Mouse (Mus musculus) stomach, embryonic 15.5 days (tissue): Measurements from ENCODE around the gene Nrde2. TPM values are rescaled to one million over a fixed set of nuclear protein-coding genes. Genes with fewer than 3 reads are reported as not detected.

ENCODE experiments used
- ATAC-seq: fragments of 200-750 bp; cut with Nextera tagmentation; 2 replicates; pipeline ENCODE4 v1.8.0; 2017; ENCODE audit warnings: low read depth, moderate number of reproducible peaks, moderate TSS enrichment; ENCODE audit not compliant: insufficient read depth, low FRiP score
- H3K27ac ChIP-seq: fragments of 300-500 bp; sonication (generic); 2 replicates; pipeline ENCODE4 v1.5.1; 2015; ENCODE audit warnings: mild to moderate bottlenecking, inconsistent platforms
- H3K27me3 ChIP-seq: fragments of 300-500 bp; sonication (generic); replicated peaks from 2 replicates; pipeline ENCODE4 v1.6.1; 2015; ENCODE audit warnings: inconsistent platforms
- H3K36me3 ChIP-seq: fragments of 300-500 bp; sonication (generic); 2 replicates; pipeline ENCODE4 v1.6.1; 2015; ENCODE audit warnings: inconsistent platforms
- H3K4me1 ChIP-seq: fragments of 300-500 bp; sonication (generic); 2 replicates; pipeline ENCODE4 v1.6.1; 2015; ENCODE audit warnings: inconsistent platforms
- H3K4me2 ChIP-seq: fragments of 300-500 bp; sonication (generic); 2 replicates; pipeline ENCODE4 v1.6.1; 2015; ENCODE audit warnings: mild to moderate bottlenecking, inconsistent platforms
- H3K4me3 ChIP-seq: fragments of 300-500 bp; sonication (generic); replicated peaks from 2 replicates; pipeline ENCODE4 v1.5.1; 2015; ENCODE audit warnings: inconsistent platforms
- H3K9ac ChIP-seq: fragments of 300-500 bp; sonication (generic); 2 replicates; pipeline ENCODE4 v1.6.1; 2015; ENCODE audit warnings: inconsistent platforms
- H3K9me3 ChIP-seq: fragments of 300-500 bp; sonication (generic); 2 replicates; pipeline ENCODE4 v1.6.1; 2016; ENCODE audit warnings: inconsistent platforms
- WGBS: fragments of 180-500 bp; shearing (Covaris S2); methylation state at CpG from one replicate; pipeline ENCODE4 v1.1.7; 2015; 5-methylcytosine and 5-hydroxymethylcytosine counted together
- polyA plus RNA-seq: library from polyadenylated mRNA; unstranded; fragments of >200 nt; fragmentation: Nextera tagmentation; extraction: Ambion mirVana; gene quantifications from 2 replicates; pipeline ENCODE4 v1.2.1, GENCODE M21; 2015

The Nrde2 gene
- polyA plus RNA-seq: 10.3 and 12.2 TPM in 2 replicates

GRCm38 (mm10) chr12:100159261-100159975 is at the start of gene Nrde2:
Nrde2 (minus strand) TSS chr12:100159653.
- WGBS: under 1% methylated on average over 26 of the region's 26 CpGs
- no peaks in the 10 kb centered on the region for H3K27me3 ChIP-seq
- H3K9ac ChIP-seq: peak within 1 kb of the TSS; percentile 30; the same call in 1 of the 2 replicates
- peak within 1 kb of the TSS; percentile 56 for H3K4me2 ChIP-seq
- peak within 1 kb of the TSS; percentile 59 for H3K4me3 ChIP-seq
- no peaks in the 10 kb centered on the region for H3K9me3 ChIP-seq
- no peaks in the 10 kb centered on the region for H3K36me3 ChIP-seq
- H3K4me1 ChIP-seq: peaks cover 4% of the 10 kb centered on the region; the same call in 1 of the 2 replicates
- ATAC-seq: peak; percentile 99
- H3K27ac ChIP-seq: peak within 1 kb of the TSS; percentile 76

- Histone ChIP-seq H3K27me3 (no peaks in the 10 kb centered on the region), H3K36me3 (peaks cover 55% of the 10 kb centered on the region), H3K27ac (no peak overlapping the region), H3K9ac (no peak overlapping the region), H3K4me1 (peaks cover 24% of the 10 kb centered on the region), H3K4me2 (no peak overlapping the region), H3K4me3 (no peak overlapping the region), H3K9me3 (no peaks in the 10 kb centered on the region)
- WGBS: 86% methylated on average over 5 of the region's 5 CpGs
- no peak for ATAC-seq
Measured at GRCm38 (mm10) chr12:100206926-100207325, 47.5 kb upstream of the Nrde2 start.

- no peaks in the 10 kb centered on the region for H3K27me3 ChIP-seq
- no peak overlapping the region for H3K27ac ChIP-seq
- H3K9ac ChIP-seq: no peak overlapping the region
- H3K4me1 ChIP-seq: peaks cover 22% of the 10 kb centered on the region
- no peaks in the 10 kb centered on the region for H3K9me3 ChIP-seq
- ATAC-seq: no peak
- H3K4me3 ChIP-seq: no peak overlapping the region
- 60% methylated on average over 3 of the region's 3 CpGs for WGBS
- peaks cover 55% of the 10 kb centered on the region for H3K36me3 ChIP-seq
- no peak overlapping the region for H3K4me2 ChIP-seq
Measured at GRCm38 (mm10) chr12:100206521-100206920, 47.1 kb upstream of the Nrde2 start.

- H3K9ac ChIP-seq: no peak overlapping the region
- H3K4me3 ChIP-seq: no peak overlapping the region
- 89% methylated on average over 8 of the region's 8 CpGs for WGBS
- H3K27ac ChIP-seq: no peak overlapping the region
- peaks cover 55% of the 10 kb centered on the region for H3K36me3 ChIP-seq
- no peak for ATAC-seq
- no peaks in the 10 kb centered on the region for H3K9me3 ChIP-seq
- H3K4me1 ChIP-seq: peaks cover 16% of the 10 kb centered on the region
- H3K4me2 ChIP-seq: no peak overlapping the region
- no peaks in the 10 kb centered on the region for H3K27me3 ChIP-seq
Measured at GRCm38 (mm10) chr12:100205156-100205555, 45.7 kb upstream of the Nrde2 start.

- WGBS: 64% methylated on average over 3 of the region's 3 CpGs
- ATAC-seq: no peak
- no peak overlapping the region for H3K27ac ChIP-seq
- peaks cover 43% of the 10 kb centered on the region for H3K36me3 ChIP-seq
- H3K4me2 ChIP-seq: no peak overlapping the region
- H3K4me1 ChIP-seq: peaks cover 17% of the 10 kb centered on the region; the same call in 1 of the 2 replicates
- no peak overlapping the region for H3K9ac ChIP-seq
- no peaks in the 10 kb centered on the region for H3K27me3 ChIP-seq
- H3K4me3 ChIP-seq: no peak overlapping the region
- no peaks in the 10 kb centered on the region for H3K9me3 ChIP-seq
Measured at GRCm38 (mm10) chr12:100203759-100204158, 44.3 kb upstream of the Nrde2 start.

GRCm38 (mm10) chr12:100201838-100202237 is 42.4 kb upstream of the Nrde2 start:
- H3K9ac ChIP-seq: no peak overlapping the region
- peaks cover 18% of the 10 kb centered on the region; the same call in 1 of the 2 replicates for H3K4me1 ChIP-seq
- no peaks in the 10 kb centered on the region for H3K27me3 ChIP-seq
- peak overlapping the region; percentile 82 for H3K4me2 ChIP-seq
- H3K27ac ChIP-seq: no peak overlapping the region
- H3K9me3 ChIP-seq: no peaks in the 10 kb centered on the region
- H3K36me3 ChIP-seq: peaks cover 37% of the 10 kb centered on the region
- peak overlapping the region; percentile 95 for H3K4me3 ChIP-seq
- 0 out of 2 replicates have a peak, but pooled peaks have one; percentile 29 for ATAC-seq
- 1% methylated on average over 13 of the region's 13 CpGs for WGBS

GRCm38 (mm10) chr12:100201363-100201711 is 41.9 kb upstream of the Nrde2 start:
- Histone ChIP-seq H3K27ac (peak overlapping the region; percentile 92; the same call in 1 of the 2 replicates), H3K9ac (no peak overlapping the region), H3K4me3 (peak overlapping the region; percentile 95), H3K9me3 (no peaks in the 10 kb centered on the region), H3K36me3 (peaks cover 33% of the 10 kb centered on the region), H3K4me1 (peaks cover 18% of the 10 kb centered on the region; the same call in 1 of the 2 replicates), H3K4me2 (peak overlapping the region; percentile 82), H3K27me3 (no peaks in the 10 kb centered on the region)
- no peak for ATAC-seq
- WGBS: 21% methylated on average over 4 of the region's 4 CpGs

- Histone ChIP-seq H3K9me3 (no peaks in the 10 kb centered on the region), H3K27ac (peak overlapping the region; percentile 92), H3K9ac (peak overlapping the region; percentile 96), H3K4me1 (peaks cover 18% of the 10 kb centered on the region; the same call in 1 of the 2 replicates), H3K27me3 (no peaks in the 10 kb centered on the region), H3K4me2 (peak overlapping the region; percentile 82), H3K4me3 (peak overlapping the region; percentile 95), H3K36me3 (peaks cover 28% of the 10 kb centered on the region)
- 5% methylated on average over 29 of the region's 29 CpGs for WGBS
- ATAC-seq: 0 out of 2 replicates have a peak, but pooled peaks have one; percentile 2
Measured at GRCm38 (mm10) chr12:100200645-100201362, 41.4 kb upstream of the Nrde2 start.

GRCm38 (mm10) chr12:100199891-100200644 is 40.6 kb upstream of the Nrde2 start:
- peak; percentile 71 for ATAC-seq
- WGBS: under 1% methylated on average over 64 of the region's 86 CpGs
- no peaks in the 10 kb centered on the region for H3K9me3 ChIP-seq
- H3K9ac ChIP-seq: peak overlapping the region; percentile 96
- H3K4me1 ChIP-seq: peaks cover 18% of the 10 kb centered on the region; the same call in 1 of the 2 replicates
- peak overlapping the region; percentile 95 for H3K4me3 ChIP-seq
- H3K36me3 ChIP-seq: peaks cover 21% of the 10 kb centered on the region
- H3K27ac ChIP-seq: peak overlapping the region; percentile 92
- peak overlapping the region; percentile 82 for H3K4me2 ChIP-seq
- H3K27me3 ChIP-seq: no peaks in the 10 kb centered on the region

GRCm38 (mm10) chr12:100198967-100199660 is 39.7 kb upstream of the Nrde2 start, which contains the start of gene Calm1:
Calm1 (plus strand) TSS chr12:100199435.
- no peaks in the 10 kb centered on the region for H3K9me3 ChIP-seq
- no peaks in the 10 kb centered on the region for H3K27me3 ChIP-seq
- peaks cover 16% of the 10 kb centered on the region; the same call in 1 of the 2 replicates for H3K4me1 ChIP-seq
- H3K27ac ChIP-seq: peak within 1 kb of the TSS; percentile 92
- peak; percentile 84 for ATAC-seq
- peak within 1 kb of the TSS; percentile 82 for H3K4me2 ChIP-seq
- H3K9ac ChIP-seq: peak within 1 kb of the TSS; percentile 96
- peak within 1 kb of the TSS; percentile 95 for H3K4me3 ChIP-seq
- H3K36me3 ChIP-seq: peaks cover 11% of the 10 kb centered on the region
- WGBS: under 1% methylated on average over 58 of the region's 58 CpGs

- 68% methylated on average over 7 of the region's 7 CpGs for WGBS
- no peak overlapping the region for H3K9ac ChIP-seq
- ATAC-seq: no peak
Measured at GRCm38 (mm10) chr12:100196786-100197185, 37.3 kb upstream of the Nrde2 start.

More at GRCm38 (mm10) chr12:100196786-100197185, 37.3 kb upstream of the Nrde2 start:
- H3K4me3 ChIP-seq: no peak overlapping the region
- H3K27ac ChIP-seq: no peak overlapping the region
- H3K9me3 ChIP-seq: no peaks in the 10 kb centered on the region
- H3K36me3 ChIP-seq: no peaks in the 10 kb centered on the region
- no peaks in the 10 kb centered on the region for H3K27me3 ChIP-seq
- H3K4me2 ChIP-seq: no peak overlapping the region
- H3K4me1 ChIP-seq: peaks cover 7% of the 10 kb centered on the region; the same call in 1 of the 2 replicates
